ENCODE assay signal across 12 mouse cellular contexts in genomic region chr16:97209997-97210396, GRCm38 (mm10). TPM values are rescaled to one million over a fixed set of nuclear protein-coding genes. Genes with fewer than 3 reads are reported as not detected.
DNase-seq lines count a peak whose midpoint lies in the region; ATAC-seq lines count a peak whose summit lies in the region.
"Had no signal": no experiment of that assay in that cellular context is flagged by ENCODE, and none has a peak within 500 bp of the region (broad histone marks: within the 10 kb centered on the region; RNA-seq: fewer than 3 reads in every experiment).

No protein-coding gene starts in this region.

- H3K27ac ChIP-seq in midbrain, embryonic 14.5 days (replicated peaks; ENCODE audit: low read depth, low read length) = no peak overlapping the region
- no peak overlapping the region for H3K27ac ChIP-seq in midbrain, embryonic 13.5 days
- H3K27ac ChIP-seq: intestine, embryonic 15.5 days; neural tube, embryonic 12.5 days had no signal

- H3K36me3 ChIP-seq in midbrain, embryonic 14.5 days (ENCODE audit: control insufficient read depth, insufficient read depth, low read length) = no peaks in the 10 kb centered on the region
- no peaks in the 10 kb centered on the region for H3K36me3 ChIP-seq in midbrain, embryonic 13.5 days
- H3K36me3 ChIP-seq: intestine, embryonic 15.5 days; neural tube, embryonic 12.5 days had no signal

- H3K27me3 ChIP-seq in midbrain, embryonic 14.5 days (ENCODE audit: control insufficient read depth, insufficient read depth, low read length) = no peaks in the 10 kb centered on the region
- no peaks in the 10 kb centered on the region for H3K27me3 ChIP-seq in midbrain, embryonic 13.5 days
- H3K27me3 ChIP-seq: intestine, embryonic 15.5 days; neural tube, embryonic 12.5 days had no signal

- no peaks in the 10 kb centered on the region for H3K4me1 ChIP-seq in midbrain, embryonic 14.5 days (ENCODE audit: control insufficient read depth, insufficient read depth, low read length)
- peaks cover 7% of the 10 kb centered on the region; the same call in 1 of the 2 replicates for H3K4me1 ChIP-seq in midbrain, embryonic 13.5 days (replicated peaks)
- H3K4me1 ChIP-seq: intestine, embryonic 15.5 days; neural tube, embryonic 12.5 days had no signal

- no peak for ATAC-seq in midbrain, embryonic 14.5 days (ENCODE audit: low FRiP score, low TSS enrichment)
- no peak for ATAC-seq in midbrain, embryonic 13.5 days
- ATAC-seq: intestine, embryonic 15.5 days had no signal

- peaks cover 4% of the 10 kb centered on the region; the same call in 1 of the 2 replicates for H3K9me3 ChIP-seq in midbrain, embryonic 14.5 days (ENCODE audit: control insufficient read depth, low read length)
- H3K9me3 ChIP-seq in midbrain, embryonic 13.5 days = peaks cover 5% of the 10 kb centered on the region
- H3K9me3 ChIP-seq: intestine, embryonic 15.5 days; neural tube, embryonic 12.5 days had no signal

- peak; percentile 60 for DNase-seq in midbrain, embryonic 14.5 days
- peak; percentile 6 to 9 for DNase-seq in cerebellum, postnatal 36 days
- peak; percentile 85 for DNase-seq in layer of hippocampus, adult 9-11 months
- DNase-seq in right cerebral cortex, postnatal 14 days = peak; percentile 49
- DNase-seq in heart, adult 8-10 months (ENCODE audit: low spot score) = no peak
- DNase-seq in heart, adult 18-20 months = no peak
- no peak for DNase-seq in spleen, postnatal 14 days (ENCODE audit: low spot score in 2 of 2)
- DNase-seq: gastrocnemius, postnatal 10 days; lung, adult 2 months had no signal

- no peak overlapping the region for H3K4me3 ChIP-seq in midbrain, embryonic 14.5 days (replicated peaks; ENCODE audit: low read depth, low read length)
- no peak overlapping the region for H3K4me3 ChIP-seq in midbrain, embryonic 13.5 days (replicated peaks)
- H3K4me3 ChIP-seq: intestine, embryonic 15.5 days; neural tube, embryonic 12.5 days had no signal

- H3K4me2 ChIP-seq in midbrain, embryonic 14.5 days (ENCODE audit: low read length) = no peak overlapping the region
- no peak overlapping the region for H3K4me2 ChIP-seq in midbrain, embryonic 13.5 days (replicated peaks)
- H3K4me2 ChIP-seq: intestine, embryonic 15.5 days; neural tube, embryonic 12.5 days had no signal

- 52% methylated on average over 5 of the region's 5 CpGs for WGBS in midbrain, embryonic 14.5 days
- 58% methylated on average over 5 of the region's 5 CpGs for WGBS in midbrain, embryonic 13.5 days

- H3K9ac ChIP-seq in midbrain, embryonic 14.5 days (replicated peaks; ENCODE audit: low read length) = no peak overlapping the region
- H3K9ac ChIP-seq in midbrain, embryonic 13.5 days (replicated peaks) = no peak overlapping the region
- H3K9ac ChIP-seq: intestine, embryonic 15.5 days; neural tube, embryonic 12.5 days had no signal

RNA-seq across cellular contexts. Expression of gene Dscam, which starts 39.4 kb away (rescaled TPM):
- 24.4 and 24.7 TPM in 2 replicates for polyA plus RNA-seq in midbrain, embryonic 14.5 days (2014; fragmentation: Nextera tagmentation; extraction: Ambion mirVana)
- polyA plus RNA-seq in midbrain, embryonic 13.5 days (2015; fragmentation: Nextera tagmentation; extraction: Ambion mirVana) = 10.5 and 11.1 TPM in 2 replicates
- not detected for total RNA-seq in heart, adult 8-10 months (2022)
- total RNA-seq in heart, adult 18-20 months (2021) = under 1 TPM in 1 of 2 experiments, not detected in 1; 0.05 TPM

Comparison
In these comparisons a context has a peak if more than half of its experiments do, and no peak if none do; other contexts are left out.
1. DNase-seq: peak in midbrain, embryonic 14.5 days (single experiment), cerebellum, postnatal 36 days (2 of 2), layer of hippocampus, adult 9-11 months (single experiment) and right cerebral cortex, postnatal 14 days (single experiment); none in heart, adult 8-10 months (single experiment), heart, adult 18-20 months (0 of 2) and spleen, postnatal 14 days (0 of 2).